Mouse (Mus musculus) liver, embryonic 14.5 days (tissue): Measurements from ENCODE around the gene Rab3c.

Source experiments
- CTCF ChIP-seq: IDR thresholded peaks from 2 replicates; pipeline ENCODE4 v1.5.1; 2016; ENCODE audit warnings: antibody characterized with exemption, low read depth, control low read depth
- EP300 ChIP-seq: IDR thresholded peaks from 2 replicates; pipeline ENCODE4 v1.6.1; 2016; ENCODE audit warnings: antibody characterized with exemption, low read depth

GRCm38 (mm10) chr13:110066674-110067073, 214.1 kb downstream of the Rab3c start:
- TF ChIP-seq CTCF, result no peak
- TF ChIP-seq EP300, result no peak
